Mouse (Mus musculus): ENCODE results near the gene Mrpl58.

DNA sequence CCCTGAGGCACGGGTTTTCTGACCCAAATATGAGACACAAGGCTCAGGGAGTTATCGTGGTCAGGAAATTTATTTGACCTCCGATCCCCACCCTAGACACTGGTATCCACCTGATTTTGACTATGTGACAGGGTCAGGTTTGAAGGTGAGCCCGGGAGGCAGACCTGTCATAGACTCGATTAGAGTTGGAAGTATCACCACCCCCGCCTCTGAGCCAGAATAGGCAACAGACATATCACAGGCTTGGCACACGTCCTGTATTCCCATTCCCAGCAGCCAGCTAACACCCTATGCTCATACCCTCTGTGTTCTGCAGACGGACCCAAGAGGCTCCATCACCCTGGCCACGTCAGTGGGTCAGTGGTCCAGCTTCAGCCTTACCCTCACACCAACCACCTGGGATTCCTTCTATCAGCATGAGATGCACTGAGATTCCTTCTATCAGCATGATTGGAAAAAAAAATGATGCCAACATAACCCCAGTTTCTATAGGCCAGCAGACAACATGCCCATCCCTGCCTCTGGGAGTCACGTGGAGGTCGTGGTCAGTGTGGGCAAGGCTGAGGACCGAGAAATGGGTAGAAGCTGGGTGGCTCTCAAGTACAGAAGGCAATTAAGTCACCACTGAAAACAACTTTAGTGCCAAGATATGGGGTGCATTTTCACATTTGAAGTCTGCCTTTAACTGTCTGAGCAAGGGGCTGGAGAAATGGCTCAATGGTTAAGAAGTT is 28.7 kb upstream of the Mrpl58 start:
- TF ChIP-seq CTCF (IDR thresholded peaks at IDR 0.05; ENCODE audit: extremely low read depth, insufficient read depth, low read length) (no peak), POLR2A (IDR thresholded peaks at IDR 0.05; ENCODE audit: extremely low read depth, insufficient read depth, low read length) (no peak)
